Mouse (Mus musculus): Measurements from ENCODE around the gene Slamf6. TPM values are rescaled to one million over a fixed set of nuclear protein-coding genes. Genes with fewer than 3 reads are reported as not detected.
A peak's percentile ranks its signal among the peaks of the same experiment; 100 is the strongest.

Gene Slamf6
- total and polyA plus RNA-seq, 2 experiments from 2014 or later: 0.11 TPM; not detected in 1

DNA sequence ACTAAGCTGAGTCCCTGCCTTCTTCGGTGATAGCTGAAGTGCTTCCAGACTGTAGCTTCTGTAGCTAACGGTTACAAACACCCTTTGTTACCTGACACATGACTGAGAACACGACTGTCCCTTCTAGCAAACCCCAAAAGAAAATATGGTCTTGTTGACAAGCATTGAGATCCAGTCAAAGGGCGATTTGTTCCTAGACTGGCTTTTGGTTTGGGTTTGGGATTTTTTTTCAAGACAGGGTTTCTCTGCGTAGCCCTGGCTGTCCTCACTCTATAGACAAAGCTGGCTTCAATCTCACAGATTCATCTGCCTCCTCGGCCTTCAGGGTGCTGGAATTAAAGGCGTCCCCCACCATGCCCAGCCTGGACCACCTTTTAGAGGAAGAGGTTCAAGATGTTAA is 79.4 kb downstream of the Slamf6 start:
- DNase-seq (ENCODE audit: low spot score) (no peak), ATAC-seq (ENCODE audit: insufficient read depth, low read depth) (no peak)
- Histone ChIP-seq H3K9ac (replicated peaks; ENCODE audit: low read depth, low read length) (no peak overlapping the region), H3K9me3 (replicated peaks; ENCODE audit: control insufficient read depth, low read length) (no peaks in the 10 kb centered on the region), H3K4me2 (ENCODE audit: low read depth, low read length) (no peak overlapping the region), H3K36me3 (replicated peaks; ENCODE audit: control insufficient read depth, insufficient read depth, low read length) (no peaks in the 10 kb centered on the region), H3K27me3 (ENCODE audit: control insufficient read depth, insufficient read depth, low read length) (no peaks in the 10 kb centered on the region), H3K27ac (ENCODE audit: low read depth) (no peak overlapping the region), H3K4me3 (ENCODE audit: low read depth, low read length) (no peak overlapping the region), H3K4me1 (ENCODE audit: control insufficient read depth, insufficient read depth) (peaks cover 15% of the 10 kb centered on the region; the same call in 1 of the 2 replicates)
- WGBS: 53% methylated on average over 7 of the region's 7 CpGs
- TF ChIP-seq CTCF (IDR thresholded peaks at IDR 0.05; ENCODE audit: low read depth) (no peak), EP300 (IDR thresholded peaks at IDR 0.05; ENCODE audit: low read depth) (no peak)

DNA sequence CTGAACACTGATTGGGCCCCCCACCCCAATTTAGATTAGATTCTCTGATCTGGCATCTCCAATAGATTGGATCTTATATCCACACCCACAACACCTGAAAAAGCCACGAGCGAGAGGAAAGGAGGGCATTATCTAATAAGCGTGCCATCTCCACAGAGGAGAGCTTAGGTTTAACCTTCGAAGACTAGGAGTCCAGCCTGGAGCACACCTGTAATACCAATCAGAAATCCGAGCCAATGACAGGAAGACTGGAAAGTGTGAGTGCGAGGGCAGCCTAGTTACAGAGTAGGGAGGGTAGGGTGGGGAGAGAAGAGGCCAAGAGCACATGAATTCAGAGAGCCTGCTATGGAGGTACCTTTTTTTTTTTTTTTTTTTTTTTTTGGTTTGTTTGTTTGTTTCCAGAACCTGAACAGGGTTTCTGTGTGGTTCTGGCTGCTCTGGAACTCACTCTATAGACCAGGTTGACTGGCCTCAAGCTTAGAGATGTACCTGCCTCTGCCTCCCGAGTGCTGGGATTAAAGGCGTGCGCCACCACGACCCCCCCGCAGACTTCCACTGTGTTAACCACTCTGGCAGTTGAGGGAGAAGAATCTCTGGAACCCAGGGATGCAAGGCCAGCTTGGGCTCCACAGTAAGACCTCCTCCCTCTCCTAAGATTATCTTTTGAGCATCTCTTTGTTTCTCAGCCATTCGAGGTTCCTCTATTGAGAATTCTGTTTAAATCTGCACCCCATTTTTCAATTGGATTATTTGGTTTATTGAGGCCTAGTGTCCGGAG is 81.7 kb downstream of the Slamf6 start:
- 85% methylated on average over 13 of the region's 13 CpGs for WGBS
- Histone ChIP-seq H3K27ac (ENCODE audit: low read depth) (no peak overlapping the region), H3K4me3 (ENCODE audit: low read depth, low read length) (no peak overlapping the region), H3K36me3 (replicated peaks; ENCODE audit: control insufficient read depth, insufficient read depth, low read length) (0 out of 2 replicates have a peak, but pooled peaks cover 3% of the 10 kb centered on the region), H3K9me3 (replicated peaks; ENCODE audit: control insufficient read depth, low read length) (no peaks in the 10 kb centered on the region), H3K27me3 (ENCODE audit: control insufficient read depth, insufficient read depth, low read length) (no peaks in the 10 kb centered on the region), H3K4me2 (ENCODE audit: low read depth, low read length) (no peak overlapping the region), H3K4me1 (ENCODE audit: control insufficient read depth, insufficient read depth) (peaks cover 15% of the 10 kb centered on the region; the same call in 1 of the 2 replicates), H3K9ac (replicated peaks; ENCODE audit: low read depth, low read length) (no peak overlapping the region)
- TF ChIP-seq CTCF (IDR thresholded peaks at IDR 0.05; ENCODE audit: low read depth) (no peak), EP300 (IDR thresholded peaks at IDR 0.05; ENCODE audit: low read depth) (no peak)
- no peak for DNase-seq (ENCODE audit: low spot score)
- no peak for ATAC-seq (ENCODE audit: insufficient read depth, low read depth)

DNA sequence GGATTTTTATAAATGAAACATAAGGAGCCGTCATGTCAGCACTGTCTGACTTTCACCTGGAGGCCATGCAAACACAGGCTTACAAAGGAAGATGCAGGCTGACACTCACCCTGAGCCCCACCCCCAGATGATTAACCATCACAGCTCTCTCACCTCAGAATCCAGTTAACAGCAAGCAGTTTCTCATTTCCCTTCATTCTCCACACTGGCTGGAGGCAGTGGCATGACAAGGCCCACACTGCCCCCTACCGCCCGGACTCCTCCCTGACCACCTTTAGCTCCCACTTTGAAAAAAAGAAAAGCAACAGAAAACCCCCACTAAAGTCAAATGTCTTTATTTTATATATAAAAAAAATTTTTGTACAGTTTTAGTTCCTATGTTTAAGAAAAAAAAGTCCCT is 83.3 kb downstream of the Slamf6 start:
- H3K27me3 ChIP-seq (ENCODE audit: control insufficient read depth, insufficient read depth, low read length): no peaks in the 10 kb centered on the region
- H3K4me1 ChIP-seq (ENCODE audit: control insufficient read depth, insufficient read depth): no peaks in the 10 kb centered on the region
- TF ChIP-seq EP300 (IDR thresholded peaks at IDR 0.05; ENCODE audit: low read depth) (no peak), CTCF (IDR thresholded peaks at IDR 0.05; ENCODE audit: low read depth) (peak; percentile 62)
- no peak overlapping the region for H3K9ac ChIP-seq (replicated peaks; ENCODE audit: low read depth, low read length)
- no peak overlapping the region for H3K27ac ChIP-seq (ENCODE audit: low read depth)
- H3K9me3 ChIP-seq (replicated peaks; ENCODE audit: control insufficient read depth, low read length): no peaks in the 10 kb centered on the region
- 42% methylated on average over 3 of the region's 3 CpGs for WGBS
- ATAC-seq (ENCODE audit: insufficient read depth, low read depth): peak; percentile 60; the same call in 1 of the 2 replicates
- peak; percentile 71 for DNase-seq (ENCODE audit: low spot score)
- peaks cover 19% of the 10 kb centered on the region for H3K36me3 ChIP-seq (replicated peaks; ENCODE audit: control insufficient read depth, insufficient read depth, low read length)
- H3K4me3 ChIP-seq (ENCODE audit: low read depth, low read length): no peak overlapping the region
- H3K4me2 ChIP-seq (ENCODE audit: low read depth, low read length): no peak overlapping the region

GRCm38 (mm10) chr1:172001665-172002064 is 84.3 kb downstream of the Slamf6 start:
- Histone ChIP-seq H3K9me3 (replicated peaks; ENCODE audit: control insufficient read depth, low read length) (no peaks in the 10 kb centered on the region), H3K27ac (ENCODE audit: low read depth) (no peak overlapping the region), H3K4me2 (ENCODE audit: low read depth, low read length) (no peak overlapping the region), H3K36me3 (replicated peaks; ENCODE audit: control insufficient read depth, insufficient read depth, low read length) (peaks cover 27% of the 10 kb centered on the region), H3K9ac (replicated peaks; ENCODE audit: low read depth, low read length) (no peak overlapping the region), H3K27me3 (ENCODE audit: control insufficient read depth, insufficient read depth, low read length) (no peaks in the 10 kb centered on the region), H3K4me1 (ENCODE audit: control insufficient read depth, insufficient read depth) (no peaks in the 10 kb centered on the region), H3K4me3 (ENCODE audit: low read depth, low read length) (no peak overlapping the region)
- ATAC-seq (ENCODE audit: insufficient read depth, low read depth): no peak
- no peak for TF ChIP-seq EP300 (IDR thresholded peaks at IDR 0.05; ENCODE audit: low read depth)
- TF ChIP-seq CTCF (IDR thresholded peaks at IDR 0.05; ENCODE audit: low read depth): no peak
- WGBS: 64% methylated on average over 12 of the region's 12 CpGs
- no peak for DNase-seq (ENCODE audit: low spot score)

Other genes with a start within 250 kb of the Slamf6 start
- gene Cd48, start 235.5 kb upstream of the Slamf6 start, total RNA-seq (2014; rRNA removed; ENCODE audit: low replicate concordance): 2.0 TPM in 1 of 2 replicates, not detected in the other
- 2.1 and 2.6 TPM in 2 replicates for gene Cd48, start 235.5 kb upstream of the Slamf6 start, polyA plus RNA-seq (2015; fragmentation: Nextera tagmentation; extraction: Ambion mirVana)
- 0.15 TPM in 1 of 2 replicates, not detected in the other for gene Slamf1, start 150.4 kb upstream of the Slamf6 start, total RNA-seq (2014; rRNA removed; ENCODE audit: low replicate concordance)
- gene Slamf1, start 150.4 kb upstream of the Slamf6 start, polyA plus RNA-seq (2015; fragmentation: Nextera tagmentation; extraction: Ambion mirVana): 0.10 and 0.14 TPM in 2 replicates
- gene Cd84, start 77.8 kb upstream of the Slamf6 start, total RNA-seq (2014; rRNA removed; ENCODE audit: low replicate concordance): 0.27 and 4.6 TPM in 2 replicates
- gene Cd84, start 77.8 kb upstream of the Slamf6 start, polyA plus RNA-seq (2015; fragmentation: Nextera tagmentation; extraction: Ambion mirVana): 1.7 and 2.1 TPM in 2 replicates
- gene Gm10521, start 21.9 kb upstream of the Slamf6 start, total RNA-seq (2014; rRNA removed; ENCODE audit: low replicate concordance): 0.15 TPM in 1 of 2 replicates, not detected in the other
- not detected in 2 replicates for gene Gm10521, start 21.9 kb upstream of the Slamf6 start, polyA plus RNA-seq (2015; fragmentation: Nextera tagmentation; extraction: Ambion mirVana)
- gene Vangl2, start 110.9 kb downstream of the Slamf6 start, total RNA-seq (2014; rRNA removed; ENCODE audit: low replicate concordance): 11.2 and 11.4 TPM in 2 replicates
- 4.7 and 5.2 TPM in 2 replicates for gene Vangl2, start 110.9 kb downstream of the Slamf6 start, polyA plus RNA-seq (2015; fragmentation: Nextera tagmentation; extraction: Ambion mirVana)
- gene Nhlh1, start 140.1 kb downstream of the Slamf6 start, total RNA-seq (2014; rRNA removed; ENCODE audit: low replicate concordance): not detected in 2 replicates
- gene Nhlh1, start 140.1 kb downstream of the Slamf6 start, polyA plus RNA-seq (2015; fragmentation: Nextera tagmentation; extraction: Ambion mirVana): not detected in 2 replicates
- 148 and 174 TPM in 2 replicates for gene Copa, start 165.0 kb downstream of the Slamf6 start, total RNA-seq (2014; rRNA removed; ENCODE audit: low replicate concordance)
- 101 and 102 TPM in 2 replicates for gene Copa, start 165.0 kb downstream of the Slamf6 start, polyA plus RNA-seq (2015; fragmentation: Nextera tagmentation; extraction: Ambion mirVana)
- gene Ncstn, start 165.3 kb downstream of the Slamf6 start, total RNA-seq (2014; rRNA removed; ENCODE audit: low replicate concordance): 53.4 and 87.3 TPM in 2 replicates
- 63.9 and 68.1 TPM in 2 replicates for gene Ncstn, start 165.3 kb downstream of the Slamf6 start, polyA plus RNA-seq (2015; fragmentation: Nextera tagmentation; extraction: Ambion mirVana)
- 157 and 250 TPM in 2 replicates for gene Pex19, start 209.2 kb downstream of the Slamf6 start, total RNA-seq (2014; rRNA removed; ENCODE audit: low replicate concordance)
- gene Pex19, start 209.2 kb downstream of the Slamf6 start, polyA plus RNA-seq (2015; fragmentation: Nextera tagmentation; extraction: Ambion mirVana): 155 and 161 TPM in 2 replicates
- gene Dcaf8, start 230.6 kb downstream of the Slamf6 start, total RNA-seq (2014; rRNA removed; ENCODE audit: low replicate concordance): 119 and 129 TPM in 2 replicates
- 116 and 119 TPM in 2 replicates for gene Dcaf8, start 230.6 kb downstream of the Slamf6 start, polyA plus RNA-seq (2015; fragmentation: Nextera tagmentation; extraction: Ambion mirVana)